16 mouse cellular contexts compared by ENCODE assay signal in the genomic region with DNA sequence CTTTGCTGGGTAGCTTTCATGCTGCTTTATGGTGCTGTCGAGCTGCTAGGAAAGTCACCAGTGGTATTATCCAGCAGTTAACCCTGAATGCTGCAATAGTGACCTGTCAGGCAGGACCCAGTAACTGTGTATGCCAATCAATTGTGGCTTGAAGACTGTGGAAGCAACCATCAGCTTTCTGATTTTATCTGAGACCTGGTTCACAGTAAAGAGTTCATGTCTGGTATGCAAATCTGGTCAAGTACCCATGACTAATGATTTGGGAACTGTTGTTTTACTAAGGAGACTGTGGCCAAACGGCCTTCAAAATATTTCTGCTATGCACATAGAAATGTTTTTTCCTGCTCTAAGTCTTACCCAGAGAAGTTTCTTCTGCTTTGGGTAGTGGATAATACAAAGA.
"Had no signal": no experiment of that assay in that cellular context is flagged by ENCODE, and none has a peak within 500 bp of the region (broad histone marks: within the 10 kb centered on the region; RNA-seq: fewer than 3 reads in every experiment).

No protein-coding gene starts in this region.

- H3K9ac ChIP-seq: liver, embryonic 13.5 days; midbrain, embryonic 13.5 days; neural tube, embryonic 13.5 days had no signal

- H3K27me3 ChIP-seq: liver, embryonic 13.5 days; megakaryocyte, embryonic 14.5 days; midbrain, embryonic 13.5 days; neural tube, embryonic 13.5 days had no signal

- H3K36me3 ChIP-seq: liver, embryonic 13.5 days; midbrain, embryonic 10.5 days; midbrain, embryonic 13.5 days; neural tube, embryonic 13.5 days had no signal

- H3K4me3 ChIP-seq: layer of hippocampus, adult 2 months; liver, embryonic 13.5 days; megakaryocyte, embryonic 14.5 days; midbrain, embryonic 10.5 days; midbrain, embryonic 13.5 days; myocyte; neural tube, embryonic 13.5 days had no signal

- DNase-seq: layer of hippocampus, adult 9-11 months; liver, embryonic 13.5 days; lung, adult 2 months; lung, postnatal 14 days; retina, postnatal 1 day; right cerebral cortex, postnatal 25 days; thymus, adult 18-20 months; thymus, postnatal 36 days had no signal

- H3K4me2 ChIP-seq: liver, embryonic 13.5 days; midbrain, embryonic 13.5 days; neural tube, embryonic 13.5 days had no signal

- H3K27ac ChIP-seq: layer of hippocampus, adult 2 months; liver, embryonic 13.5 days; midbrain, embryonic 10.5 days; midbrain, embryonic 13.5 days; neural tube, embryonic 13.5 days had no signal

- H3K9me3 ChIP-seq: liver, embryonic 13.5 days; midbrain, embryonic 10.5 days; midbrain, embryonic 13.5 days; neural tube, embryonic 13.5 days had no signal

- ATAC-seq: intestine, embryonic 16.5 days; midbrain, embryonic 13.5 days; midbrain, embryonic 16.5 days had no signal

- H3K4me1 ChIP-seq: liver, embryonic 13.5 days; megakaryocyte, embryonic 14.5 days; midbrain, embryonic 10.5 days; midbrain, embryonic 13.5 days; neural tube, embryonic 13.5 days had no signal
